Mouse (Mus musculus): ENCODE results near the gene Hes2.

Gene Hes2

DNA sequence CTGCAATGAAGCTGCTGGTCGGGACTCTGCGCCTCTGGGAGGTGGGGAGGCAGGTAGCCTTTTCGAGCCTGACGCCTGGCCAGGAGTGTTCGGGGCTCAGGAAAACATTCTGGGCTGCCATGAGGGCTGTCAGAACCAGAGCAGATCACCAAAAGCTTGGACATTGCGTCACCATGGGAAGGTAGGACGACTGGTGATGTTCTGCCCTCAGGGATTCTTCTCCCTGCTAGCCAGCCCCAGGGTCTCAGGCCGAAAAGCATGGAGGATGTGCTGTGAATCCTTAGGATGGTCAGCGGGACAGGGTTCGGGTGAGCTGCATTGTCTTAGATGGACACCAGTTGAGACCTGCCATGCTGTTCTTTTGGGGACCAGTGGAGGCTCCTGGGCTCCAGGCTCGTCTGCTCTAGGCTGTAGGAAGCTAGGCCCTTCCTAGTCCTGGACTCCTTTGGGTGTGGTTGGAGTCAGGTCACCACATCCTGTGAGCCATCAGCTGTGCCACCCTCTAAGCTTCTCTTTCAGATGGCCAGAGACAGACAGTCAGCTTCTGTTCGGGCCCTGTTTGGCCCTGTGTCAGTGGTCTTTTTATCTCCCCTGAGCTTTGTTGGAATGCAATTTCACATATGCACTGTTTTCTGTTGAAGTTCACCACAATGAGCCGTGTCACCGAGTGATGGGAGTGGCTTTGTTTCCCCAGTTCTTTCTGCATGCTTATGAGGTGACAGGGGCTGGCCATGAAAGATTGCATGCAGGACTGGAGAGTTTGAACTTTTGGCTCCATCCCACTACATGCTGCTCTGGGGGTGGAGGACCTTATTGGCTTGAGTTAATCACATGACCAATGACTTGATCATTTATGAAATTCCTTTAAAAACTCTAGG lies 27.8 kb downstream of the Hes2 start:
- DNase-seq (ENCODE audit: low spot score): no peak

- DNase-seq (ENCODE audit: low spot score): no peak
These were observed 28.5 kb downstream of the Hes2 start for GRCm38 (mm10) chr4:152187142-152187541.

GRCm38 (mm10) chr4:152188651-152189050 lies 30.0 kb downstream of the Hes2 start:
- no peak for DNase-seq (ENCODE audit: low spot score)

DNA sequence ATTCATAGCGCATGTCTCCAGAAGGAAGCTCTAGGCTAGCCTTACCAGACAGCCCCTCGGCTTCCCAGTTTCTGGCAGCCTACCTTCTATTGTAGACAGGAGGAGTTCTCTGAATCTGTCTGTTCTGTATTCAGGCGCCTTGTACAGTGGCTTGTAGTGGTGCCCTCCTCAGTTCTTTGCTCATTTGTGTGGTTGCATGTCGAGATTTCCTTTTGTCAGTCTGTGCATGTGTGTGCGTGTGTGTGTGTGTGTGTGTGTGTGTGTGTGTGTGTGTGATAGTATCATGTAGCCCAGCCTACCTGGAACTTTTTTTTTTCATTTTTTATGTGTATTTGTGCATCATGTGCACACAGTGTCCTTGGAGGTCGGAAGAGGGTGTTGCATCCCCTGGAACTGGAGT lies 30.4 kb downstream of the Hes2 start:
- DNase-seq (ENCODE audit: low spot score): no peak

DNA sequence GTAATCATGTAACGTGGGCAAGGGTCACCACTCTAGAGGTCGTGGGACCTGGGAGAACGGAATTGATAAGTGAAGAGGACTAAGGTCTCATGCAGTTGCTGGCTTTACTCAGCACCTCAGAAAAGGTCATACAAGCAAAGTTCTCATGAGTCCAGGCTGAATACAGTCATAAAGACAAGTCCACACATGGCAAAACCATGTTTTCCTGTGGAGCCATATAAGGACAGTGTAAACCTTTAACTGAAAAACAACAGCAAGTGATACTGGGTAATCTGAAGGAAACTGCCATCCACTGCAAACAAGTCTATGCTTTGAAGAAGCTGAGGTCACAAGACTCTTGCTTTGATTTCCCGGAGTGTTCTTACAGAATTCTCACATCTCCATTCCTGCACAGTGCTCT lies 31.0 kb downstream of the Hes2 start:
- DNase-seq (ENCODE audit: low spot score): no peak

GRCm38 (mm10) chr4:152190096-152190653 lies 31.5 kb downstream of the Hes2 start:
- DNase-seq (ENCODE audit: low spot score): no peak

DNA sequence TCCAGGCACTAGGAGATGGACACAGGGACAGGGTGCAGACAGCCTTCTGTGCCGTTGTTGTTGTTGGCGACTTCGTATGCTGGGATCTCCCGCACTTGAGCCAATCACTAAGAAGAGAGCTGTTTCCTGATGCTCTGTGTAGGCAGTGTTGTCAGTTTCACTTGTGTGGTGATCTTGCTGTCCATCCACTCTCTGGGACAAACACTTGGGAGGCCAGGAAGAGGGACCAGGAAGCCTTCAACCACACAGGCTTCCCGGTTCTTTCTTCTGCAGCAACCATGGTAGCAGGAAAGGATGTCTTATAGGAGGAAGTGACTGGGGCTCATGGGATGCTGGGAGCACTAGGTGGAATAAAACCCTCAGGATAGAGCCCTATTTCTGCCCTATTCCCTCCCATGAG lies 32.0 kb downstream of the Hes2 start:
- DNase-seq (ENCODE audit: low spot score): no peak

DNA sequence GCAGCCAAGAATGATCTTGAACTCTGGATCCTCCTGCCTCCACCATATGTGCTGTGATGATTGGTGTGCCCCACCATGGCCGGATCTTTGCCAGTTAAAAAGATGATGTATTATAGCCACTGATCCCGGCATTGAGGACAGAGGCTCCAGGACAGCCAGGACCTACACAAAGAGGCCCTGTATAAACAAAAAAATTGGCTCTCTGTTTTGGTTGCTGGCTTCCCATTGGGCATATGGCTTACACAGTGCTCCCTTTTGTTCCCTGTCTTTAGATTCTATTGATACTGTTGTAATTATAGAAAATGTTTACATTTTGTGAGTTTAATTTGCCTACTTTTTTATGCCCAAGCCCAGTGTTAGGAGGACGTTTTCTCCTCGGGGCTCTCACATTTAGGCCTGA lies 33.9 kb downstream of the Hes2 start:
- no peak for DNase-seq (ENCODE audit: low spot score)

GRCm38 (mm10) chr4:152194476-152195175 lies 36.0 kb downstream of the Hes2 start:
- DNase-seq (ENCODE audit: low spot score): no peak

- DNase-seq (ENCODE audit: low spot score): no peak
These were observed 37.6 kb downstream of the Hes2 start for GRCm38 (mm10) chr4:152196276-152196675.

- DNase-seq (ENCODE audit: low spot score): no peak
These were observed 38.9 kb downstream of the Hes2 start for GRCm38 (mm10) chr4:152197545-152197944.

DNA sequence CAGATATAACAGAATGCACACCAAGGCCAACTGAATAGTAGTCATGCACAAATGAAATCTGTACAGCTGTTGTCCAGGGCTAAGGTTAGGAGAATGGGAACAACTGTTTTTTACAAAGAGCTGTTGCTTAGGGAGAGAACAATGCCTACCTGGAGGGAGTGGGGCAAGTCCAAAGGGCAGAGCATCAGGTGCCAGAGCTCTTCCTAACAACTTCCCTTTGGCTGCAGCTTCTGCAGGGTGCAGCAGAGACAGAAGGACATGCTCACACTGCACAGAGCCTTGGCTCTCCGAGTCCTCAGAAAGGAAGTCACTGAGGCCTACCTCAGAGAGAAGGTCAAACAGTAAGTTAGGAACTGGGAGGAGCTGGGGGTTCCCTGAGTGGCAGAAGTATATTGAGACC lies 41.0 kb downstream of the Hes2 start:
- DNase-seq (ENCODE audit: low spot score): no peak

DNA sequence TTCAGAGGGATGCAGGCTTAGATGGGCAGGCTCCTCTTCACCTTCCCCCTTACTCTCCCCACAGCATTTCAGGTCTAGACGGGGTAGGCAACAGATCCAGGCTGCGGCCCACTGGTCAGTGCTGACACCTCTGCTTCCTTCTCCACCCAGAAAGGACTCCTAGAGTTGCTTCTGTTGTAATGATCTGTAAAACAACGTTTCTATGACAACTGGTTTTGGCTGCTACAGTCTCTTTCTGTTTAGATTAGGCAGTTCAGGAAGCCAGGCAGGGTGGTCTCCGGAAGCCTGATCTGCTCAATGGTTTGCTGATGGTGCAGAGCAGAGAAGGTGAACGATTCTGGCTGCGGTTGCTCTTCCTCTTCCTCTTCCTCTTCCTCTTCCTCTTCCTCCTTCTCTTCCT lies 42.8 kb downstream of the Hes2 start:
- DNase-seq (ENCODE audit: low spot score): no peak

DNA sequence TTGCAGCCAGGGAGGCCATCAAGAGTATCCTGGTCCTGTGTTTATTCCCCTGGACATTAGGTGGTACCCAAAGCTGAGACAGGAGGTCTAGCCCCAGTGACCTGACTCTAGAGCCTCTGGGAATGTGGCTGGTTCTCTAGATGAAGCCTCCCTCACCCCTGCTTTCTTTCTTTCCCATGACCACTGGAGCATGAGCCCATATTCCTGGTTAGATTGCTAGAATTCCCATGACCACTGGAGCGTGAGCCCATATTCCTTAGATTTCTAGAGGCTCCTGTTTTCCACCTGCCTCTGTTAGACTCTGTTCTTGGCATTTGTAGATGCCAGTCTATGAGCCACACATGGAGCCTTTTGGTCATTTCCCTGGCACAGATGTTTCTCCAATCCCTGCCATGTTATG lies 43.8 kb downstream of the Hes2 start:
- DNase-seq (ENCODE audit: low spot score): no peak

GRCm38 (mm10) chr4:152202905-152203304 lies 44.2 kb downstream of the Hes2 start:
- DNase-seq (ENCODE audit: low spot score): no peak

DNA sequence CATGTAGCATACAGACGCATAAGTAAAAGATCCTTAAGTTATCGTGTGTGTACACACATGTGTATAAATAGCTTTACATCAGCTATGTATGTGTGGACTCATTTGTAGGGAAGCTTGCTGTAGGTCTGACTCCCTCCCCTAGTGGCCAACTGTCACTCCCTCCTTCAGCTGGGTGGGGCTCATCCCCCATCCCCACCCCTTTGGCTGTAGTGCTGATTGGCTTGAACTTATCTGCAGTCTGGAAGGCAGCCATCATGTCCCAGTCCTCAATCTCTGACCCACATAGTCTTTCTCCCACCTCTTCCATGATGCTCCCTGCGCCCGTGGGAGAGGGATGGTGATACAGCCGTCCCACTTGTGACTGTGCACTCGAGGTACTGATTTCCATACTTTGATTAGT lies 46.0 kb downstream of the Hes2 start:
- DNase-seq (ENCODE audit: low spot score): no peak

GRCm38 (mm10) chr4:152206199-152206598 lies 47.5 kb downstream of the Hes2 start:
- no peak for DNase-seq (ENCODE audit: low spot score)

DNA sequence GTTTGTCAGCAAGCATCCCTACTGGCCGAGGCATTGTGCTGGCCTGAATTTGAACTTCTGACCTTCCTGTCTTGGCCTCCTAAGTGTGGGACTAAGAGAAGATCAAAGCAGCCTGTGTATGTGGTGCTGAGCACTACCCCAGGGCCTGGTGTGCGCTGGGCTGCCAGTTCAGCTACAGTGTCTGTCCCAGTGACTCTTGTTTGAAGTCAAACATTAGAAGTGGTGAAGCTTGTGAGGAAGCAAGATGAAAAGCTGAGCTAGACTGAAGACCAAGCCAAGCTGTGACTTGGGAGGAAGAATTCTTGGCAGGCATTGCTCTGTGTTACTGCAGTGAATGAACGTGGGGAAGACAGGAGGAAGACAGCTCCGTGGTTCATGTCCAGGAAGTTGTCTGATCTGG lies 51.0 kb downstream of the Hes2 start:
- DNase-seq (ENCODE audit: low spot score): no peak
